Comparison of ENCODE assay signal across 19 mouse cellular contexts in the genomic region with DNA sequence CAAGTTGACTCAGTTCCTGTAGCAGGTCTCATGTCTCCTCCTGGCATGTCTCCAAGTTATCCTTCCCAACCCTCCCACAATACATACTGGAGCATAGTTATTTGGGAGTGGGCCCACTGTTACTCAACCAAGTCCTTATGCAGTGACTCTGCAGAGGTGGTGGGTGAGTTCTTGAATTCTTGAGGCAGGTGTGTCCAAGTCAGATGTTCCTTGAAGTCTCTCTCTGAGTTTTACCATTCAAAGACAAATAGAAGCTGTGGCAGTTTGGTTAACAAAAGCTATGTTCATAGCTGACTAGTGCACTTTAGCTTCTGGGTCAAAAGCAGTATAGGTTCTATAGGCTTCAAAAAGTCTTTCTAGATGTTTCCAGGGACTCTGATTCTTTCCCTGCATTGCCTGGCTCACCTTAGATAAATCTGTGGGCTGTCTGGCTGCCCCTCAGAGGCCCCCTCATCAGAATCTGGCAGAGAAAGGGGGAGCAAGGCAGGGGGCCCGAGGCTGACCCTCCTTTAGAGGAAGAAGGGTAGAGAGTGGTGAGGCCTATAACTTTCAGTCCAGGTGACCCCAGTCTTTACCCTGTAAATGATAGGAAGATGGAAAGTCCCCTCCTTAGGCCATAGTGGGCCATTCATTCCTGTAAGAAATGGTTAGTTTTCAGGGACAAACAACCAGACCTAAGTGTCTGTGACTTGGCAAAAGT.
"Had no signal": no experiment of that assay in that cellular context is flagged by ENCODE, and none has a peak within 500 bp of the region (broad histone marks: within the 10 kb centered on the region; RNA-seq: fewer than 3 reads in every experiment).

No protein-coding gene starts in this region.

- H3K27ac ChIP-seq: lung, embryonic 15.5 days; macrophage; midbrain, embryonic 10.5 days; midbrain, embryonic 12.5 days; neural tube, embryonic 13.5 days; neural tube, embryonic 15.5 days; stomach, embryonic 15.5 days; stomach, postnatal 0 days had no signal

- DNase-seq: liver, postnatal 0 days; lung, adult 2 months; lung, postnatal 14 days; lung, postnatal 36 days; midbrain, embryonic 14.5 days; retina, postnatal 1 day; right cerebral cortex, adult 18-20 months; right cerebral cortex, postnatal 25 days; thymus, postnatal 14 days; thymus, postnatal 36 days had no signal

- H3K4me3 ChIP-seq: lung, embryonic 15.5 days; midbrain, embryonic 10.5 days; midbrain, embryonic 12.5 days; myocyte; neural tube, embryonic 13.5 days; neural tube, embryonic 15.5 days; stomach, embryonic 15.5 days had no signal
